Mouse (Mus musculus): Measurements from ENCODE around the gene Mta1. TPM values are rescaled to one million over a fixed set of nuclear protein-coding genes. Genes with fewer than 3 reads are reported as not detected.
A peak's percentile ranks its signal among the peaks of the same experiment; 100 is the strongest.

Gene Mta1
- total RNA-seq, 4 experiments from 2014 or later, result 70.5 to 74.8 (median 72.0) TPM

DNA sequence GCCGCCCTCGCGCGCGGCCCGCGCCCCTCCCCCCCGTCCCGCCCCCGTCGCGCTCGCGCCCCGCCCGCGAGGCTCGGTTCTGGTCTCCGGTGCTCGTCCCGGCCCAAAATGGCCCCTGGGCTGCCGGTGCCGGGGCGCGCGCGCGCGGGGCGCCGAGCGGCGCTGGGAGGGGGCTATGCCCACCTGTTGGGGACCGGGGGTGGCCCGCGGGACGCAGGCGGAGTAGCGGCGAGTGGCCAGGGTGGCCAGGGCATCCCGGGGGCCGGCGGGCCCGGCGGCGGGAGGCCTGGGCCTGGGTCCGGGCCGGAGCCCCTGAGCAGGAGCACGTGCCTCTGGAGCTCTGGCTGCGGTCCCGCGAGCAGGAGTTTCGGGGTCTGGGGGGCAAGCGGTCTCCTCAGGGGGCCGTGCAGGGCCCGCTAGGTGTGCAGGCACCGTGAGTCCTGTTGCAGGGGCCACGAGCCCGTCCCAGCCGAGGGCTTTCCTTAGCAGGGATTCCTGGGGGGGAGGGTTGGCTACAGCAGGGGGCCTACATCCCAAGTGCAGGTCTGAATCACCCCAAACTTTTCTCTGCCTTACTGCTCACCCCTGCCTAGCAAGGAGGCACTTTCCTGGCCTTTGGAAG, 563 bp downstream of the Mta1 start:
- no peak for DNase-seq (ENCODE audit: low spot score in 2 of 2)

- DNase-seq (ENCODE audit: low spot score in 2 of 2), result no peak
Measured at GRCm38 (mm10) chr12:113099470-113100237, 1.6 kb downstream of the Mta1 start.

- no peak for DNase-seq (ENCODE audit: low spot score in 2 of 2)
Measured at GRCm38 (mm10) chr12:113100448-113101076, 2.5 kb downstream of the Mta1 start.

DNA sequence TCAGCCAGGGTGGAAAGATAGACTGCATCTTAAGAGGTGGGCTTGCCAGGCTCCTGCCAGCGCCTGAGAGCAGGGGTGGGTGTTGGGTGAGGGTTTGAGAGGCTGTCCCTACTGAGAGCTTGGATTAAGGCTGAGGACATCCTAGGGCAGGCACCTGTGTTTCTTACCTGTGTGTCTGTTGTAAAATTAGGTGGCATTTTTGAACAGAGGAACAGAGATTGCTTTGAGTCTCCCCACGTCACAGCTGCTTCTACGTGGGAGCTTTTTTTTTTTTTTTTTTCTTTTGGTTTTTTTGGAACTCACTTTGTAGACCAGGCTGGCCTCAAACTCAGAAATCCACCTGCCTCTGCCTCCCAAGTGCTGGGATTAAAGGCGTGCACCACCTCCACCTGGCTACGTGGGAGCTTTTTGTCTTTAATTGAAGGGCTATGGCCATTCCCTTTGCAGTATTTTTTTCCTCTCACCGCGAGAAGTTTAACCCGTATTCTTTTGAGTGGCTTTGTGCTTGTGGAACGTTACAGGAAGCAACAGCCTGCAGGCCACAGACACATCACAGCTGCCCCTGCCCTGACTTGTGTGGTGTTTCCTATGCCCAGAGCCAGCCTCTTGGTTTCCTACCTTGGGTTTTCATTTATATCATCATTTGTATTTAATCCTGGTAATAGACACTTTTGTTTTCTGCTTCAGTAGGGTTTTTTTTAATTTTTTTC, 3.3 kb downstream of the Mta1 start:
- DNase-seq (ENCODE audit: low spot score in 2 of 2), result no peak

DNA sequence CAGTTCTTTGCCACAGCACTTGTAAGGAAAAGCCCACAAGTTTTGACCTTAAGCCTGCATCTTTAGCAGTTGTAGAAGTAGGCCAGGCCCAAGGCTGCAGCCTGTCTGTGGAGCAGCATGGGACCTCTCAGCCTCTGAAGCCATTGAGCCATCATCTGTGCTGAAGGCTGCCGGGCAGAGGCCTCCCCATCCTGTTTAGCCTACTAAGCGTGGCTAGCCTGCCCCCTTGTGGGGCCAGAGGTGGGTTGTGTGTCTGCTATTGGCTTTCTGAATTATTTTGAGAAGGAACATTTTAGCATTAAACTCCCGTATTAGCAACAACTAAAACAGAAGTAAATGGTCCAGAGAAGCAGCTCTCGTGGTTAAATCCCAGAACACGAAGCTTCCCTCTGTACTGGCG, 4.4 kb downstream of the Mta1 start:
- peak in 1 of 2 experiments; percentile 56 for DNase-seq (ENCODE audit: low spot score in 2 of 2)

DNA sequence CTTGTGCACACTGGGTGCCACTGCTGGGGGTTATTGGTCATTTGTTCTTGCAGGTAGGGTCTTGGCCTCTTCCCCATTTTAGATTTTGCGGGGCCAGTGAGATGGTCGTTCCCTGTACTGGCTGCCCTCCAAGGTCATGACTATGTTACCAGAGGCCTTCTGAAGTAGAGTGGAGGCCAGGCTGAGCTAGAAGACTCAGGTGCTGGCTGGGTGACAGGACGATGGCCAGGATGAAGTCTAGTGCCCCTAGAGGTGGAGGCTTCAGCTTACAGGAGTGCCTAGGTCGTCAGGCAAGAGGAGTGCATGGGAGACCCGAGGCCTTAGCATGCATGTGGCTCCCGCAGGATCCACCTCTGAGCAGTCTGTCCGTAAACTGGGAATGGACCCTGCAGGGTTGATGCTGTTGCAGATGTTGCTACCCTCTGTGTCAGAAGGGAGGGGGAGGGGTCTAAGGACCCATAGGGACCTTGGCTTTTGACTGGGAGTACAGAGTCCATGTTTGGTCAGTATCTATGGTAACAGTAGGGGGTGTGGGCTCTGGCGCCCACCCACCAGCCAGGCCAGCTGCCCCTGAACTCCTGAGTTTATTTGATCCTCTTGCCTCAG, 5.9 kb downstream of the Mta1 start:
- no peak for DNase-seq (ENCODE audit: low spot score in 2 of 2)

GRCm38 (mm10) chr12:113106386-113106785, 8.3 kb downstream of the Mta1 start:
- DNase-seq (ENCODE audit: low spot score in 2 of 2), result no peak

- DNase-seq (ENCODE audit: low spot score in 2 of 2), result no peak
Measured at GRCm38 (mm10) chr12:113107431-113108124, 9.5 kb downstream of the Mta1 start.

DNA sequence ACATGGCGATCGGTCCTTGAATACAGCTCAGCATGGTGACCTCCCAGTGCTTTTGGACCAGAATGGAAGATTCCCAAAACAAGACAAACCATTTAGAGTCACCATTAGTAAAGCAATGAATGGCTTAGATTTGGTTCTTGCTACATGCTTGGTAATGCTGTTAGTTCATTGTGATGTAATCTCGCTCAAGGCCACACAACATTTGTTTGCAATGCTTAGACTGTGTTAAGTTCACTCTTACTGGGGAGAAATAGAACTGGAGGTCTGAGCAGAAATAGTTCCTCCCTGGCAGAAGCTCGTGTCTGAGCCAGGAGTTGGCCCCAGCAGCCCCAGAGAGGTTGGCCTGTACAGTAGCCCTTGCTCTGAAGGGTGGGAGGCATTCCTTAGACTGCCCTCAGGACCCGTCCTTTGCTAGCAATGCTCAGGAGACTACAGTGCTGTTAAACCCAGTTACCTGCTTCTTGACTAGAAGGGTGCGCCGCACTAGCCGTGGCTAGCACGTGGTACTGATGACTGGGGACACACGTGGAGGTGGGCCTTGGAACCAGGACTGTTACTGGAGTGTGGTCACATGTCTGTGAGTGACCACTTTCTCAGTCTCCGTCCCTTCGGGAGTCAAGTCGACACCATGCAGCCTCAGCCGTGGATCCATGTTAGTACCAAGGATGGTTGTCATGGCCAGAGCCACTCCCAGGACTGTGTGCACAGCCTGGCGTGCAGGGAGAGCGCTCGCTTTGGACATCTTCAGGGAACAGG, 10.6 kb downstream of the Mta1 start:
- DNase-seq (ENCODE audit: low spot score in 2 of 2), result no peak

DNA sequence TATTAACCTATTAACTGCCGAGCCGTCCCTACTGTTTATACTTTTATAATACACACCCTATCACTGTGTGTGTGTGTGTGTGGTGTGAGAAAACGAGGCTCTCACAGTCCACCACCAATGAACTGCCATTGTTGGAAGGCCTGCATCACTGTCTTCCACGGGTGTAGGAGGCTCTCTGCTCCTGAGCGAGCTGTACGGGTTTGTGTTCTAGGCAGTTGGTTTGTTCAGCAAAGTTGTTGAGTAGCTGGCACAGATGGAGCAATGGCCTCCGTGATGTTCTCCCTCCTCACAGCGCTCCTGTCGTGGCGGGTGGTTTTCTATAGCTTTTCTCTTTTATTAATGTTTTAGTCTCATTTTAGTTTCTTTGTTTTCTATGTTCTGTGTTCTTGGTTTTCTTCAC, 11.7 kb downstream of the Mta1 start:
- DNase-seq (ENCODE audit: low spot score in 2 of 2), result peak in 1 of 2 experiments; percentile 46

DNA sequence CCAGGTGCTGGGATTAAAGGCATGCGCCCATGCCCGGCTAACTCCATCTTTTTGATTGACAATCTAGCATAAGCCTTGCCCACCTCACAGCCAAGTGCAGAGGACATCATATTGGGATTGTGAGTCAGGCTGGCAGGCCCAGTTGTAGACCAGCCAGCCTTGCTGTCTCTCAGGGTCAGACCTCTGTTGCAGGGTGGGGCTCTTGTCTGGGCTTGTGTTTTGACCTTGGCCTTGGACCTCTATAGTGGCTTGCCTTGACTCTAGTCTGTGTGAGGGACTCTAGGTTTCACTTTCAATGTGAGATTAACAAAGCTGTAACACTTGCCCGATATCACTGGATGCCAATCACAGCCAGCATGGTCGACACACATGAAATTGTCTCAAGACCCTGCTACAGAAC, 16.1 kb downstream of the Mta1 start:
- no peak for DNase-seq (ENCODE audit: low spot score in 2 of 2)

- DNase-seq (ENCODE audit: low spot score in 2 of 2), result no peak
Measured at GRCm38 (mm10) chr12:113114856-113115538, 16.9 kb downstream of the Mta1 start.

DNA sequence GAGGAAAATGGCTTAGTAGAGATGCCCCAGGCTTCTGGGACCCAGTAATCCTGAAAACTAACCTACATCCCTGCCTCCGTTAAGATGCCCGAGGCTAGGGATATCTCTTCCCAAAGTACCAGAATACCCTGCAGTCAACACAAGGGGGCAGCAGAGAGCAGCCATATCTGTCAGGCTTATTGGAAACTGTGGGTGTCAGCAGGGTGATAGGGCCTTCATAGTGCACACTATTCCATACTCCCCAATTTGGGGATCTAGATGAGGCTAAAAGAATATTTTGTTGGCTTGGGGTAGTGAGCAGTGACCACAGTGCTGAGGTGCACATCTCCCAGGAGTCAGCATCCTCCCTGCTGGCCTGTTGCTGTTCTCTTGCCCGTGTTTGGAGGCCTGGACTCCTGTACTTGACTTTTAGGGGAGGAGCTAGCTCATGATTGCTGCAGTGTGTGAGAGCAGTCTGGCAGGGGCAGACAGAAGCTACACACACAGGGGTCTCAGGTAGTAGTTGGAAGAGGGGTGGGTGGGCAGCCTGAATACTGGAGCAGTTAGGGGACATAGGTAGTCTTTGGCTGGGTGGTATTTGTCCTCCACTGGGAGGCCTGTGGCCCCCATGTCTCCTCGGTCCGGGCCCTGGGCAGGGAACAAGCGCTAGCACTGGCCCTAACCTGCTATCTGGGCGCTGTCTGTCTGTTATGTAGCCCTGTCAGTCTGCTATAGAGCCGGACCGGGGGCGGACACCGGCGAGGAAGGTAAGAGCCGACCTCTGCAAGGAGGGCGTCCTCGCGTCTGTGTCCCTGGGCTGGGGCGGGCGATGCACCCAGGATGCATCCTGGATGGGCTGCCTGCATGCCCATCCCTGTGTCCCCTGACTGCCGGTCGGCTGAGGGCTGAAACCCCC, 21.7 kb downstream of the Mta1 start:
- peak; percentile 60 to 82 for DNase-seq (ENCODE audit: low spot score in 2 of 2)

DNA sequence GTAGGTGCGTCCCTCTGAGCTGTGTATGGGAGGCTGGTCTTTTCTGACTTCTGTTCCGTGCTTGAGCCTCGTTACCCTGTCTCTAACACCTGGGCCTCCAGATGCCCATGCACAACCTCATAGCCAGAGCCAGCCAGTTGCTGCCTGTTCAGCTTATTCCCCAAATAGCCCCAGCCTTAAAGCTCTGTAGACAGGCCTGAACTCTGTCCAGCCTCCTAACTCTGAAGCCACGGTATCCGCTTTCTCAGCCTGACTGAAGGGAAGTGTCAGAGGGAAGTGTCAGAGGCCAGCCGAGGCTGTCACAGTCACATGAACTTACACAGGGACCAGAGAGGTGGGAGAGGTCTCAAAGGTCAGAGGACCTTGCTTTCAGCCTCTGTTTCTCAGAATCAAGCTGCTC, 26.6 kb downstream of the Mta1 start:
- no peak for DNase-seq (ENCODE audit: low spot score in 2 of 2)

DNA sequence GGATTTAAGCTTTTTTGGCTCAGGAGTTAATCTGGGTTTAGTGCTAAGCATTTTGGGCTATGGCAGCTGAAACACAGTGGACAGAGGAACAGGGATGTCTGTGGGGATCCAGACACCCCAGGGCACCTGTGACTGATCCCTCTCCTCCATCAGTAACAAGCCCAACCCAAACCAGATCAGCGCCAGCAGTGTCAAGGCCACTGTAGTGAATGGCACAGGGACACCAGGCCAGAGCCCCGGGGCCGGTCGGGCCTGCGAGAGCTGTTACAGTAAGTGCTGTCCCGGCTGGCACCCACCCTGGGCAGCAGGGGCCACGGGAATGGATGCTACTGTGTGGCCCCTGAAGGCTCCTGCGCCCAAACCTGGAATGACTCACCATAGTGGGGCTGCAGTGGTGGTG, 32.7 kb downstream of the Mta1 start:
- DNase-seq (ENCODE audit: low spot score in 2 of 2), result no peak

GRCm38 (mm10) chr12:113131601-113132000, 33.5 kb downstream of the Mta1 start:
- no peak for DNase-seq (ENCODE audit: low spot score in 2 of 2)

DNA sequence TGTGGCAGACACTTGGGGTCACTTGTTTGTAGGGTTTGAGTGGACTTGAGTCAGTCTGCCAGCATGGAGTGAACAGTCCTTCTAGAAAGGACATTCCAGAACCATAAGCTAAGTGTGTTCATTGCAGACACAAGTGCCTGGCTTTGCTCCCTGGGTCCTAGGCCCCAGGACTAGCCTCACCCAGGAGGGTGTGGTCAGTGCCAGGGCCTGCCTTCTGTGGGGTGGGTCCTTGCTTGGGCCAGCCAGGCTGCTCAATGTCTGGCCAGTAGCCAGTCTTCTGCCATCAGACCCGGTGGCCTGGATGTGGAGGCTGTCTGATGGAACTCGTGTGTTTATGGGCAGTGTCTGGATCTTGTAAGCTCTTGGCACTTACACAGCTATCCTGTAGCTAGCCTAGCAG, 34.5 kb downstream of the Mta1 start:
- peak in 1 of 2 experiments; percentile 36 for DNase-seq (ENCODE audit: low spot score in 2 of 2)

GRCm38 (mm10) chr12:113133260-113133659, 35.2 kb downstream of the Mta1 start:
- no peak for DNase-seq (ENCODE audit: low spot score in 2 of 2)

Measured in layer of hippocampus, adult 8-10 months (tissue).